Mouse (Mus musculus): Measurements from ENCODE around the gene 1700113H08Rik. TPM values are rescaled to one million over a fixed set of nuclear protein-coding genes. Genes with fewer than 3 reads are reported as not detected.

1700113H08Rik gene
- total RNA-seq, 2 experiments from 2014 or later: 0.40 to 0.69 TPM

DNA sequence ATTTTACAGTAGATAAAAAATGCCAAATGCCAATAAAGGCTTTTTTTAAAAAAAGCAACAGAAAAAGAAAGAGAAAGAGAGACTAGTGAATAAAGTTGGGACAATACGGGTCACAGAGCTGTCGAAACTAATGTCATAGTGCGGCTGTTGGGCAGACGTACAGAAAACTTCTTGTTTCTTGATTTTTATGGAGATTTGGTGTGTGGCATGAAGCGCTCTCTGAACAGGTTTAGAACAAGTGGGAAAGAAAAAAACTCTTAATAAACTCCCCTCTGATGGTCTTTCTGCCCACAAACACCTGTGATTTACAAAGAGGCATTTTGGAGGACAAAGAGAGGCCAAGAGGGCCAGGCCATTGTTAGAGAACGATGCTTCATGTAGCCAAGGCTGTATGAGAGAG lies 1.6 kb downstream of the 1700113H08Rik start:
- no peak for DNase-seq

DNA sequence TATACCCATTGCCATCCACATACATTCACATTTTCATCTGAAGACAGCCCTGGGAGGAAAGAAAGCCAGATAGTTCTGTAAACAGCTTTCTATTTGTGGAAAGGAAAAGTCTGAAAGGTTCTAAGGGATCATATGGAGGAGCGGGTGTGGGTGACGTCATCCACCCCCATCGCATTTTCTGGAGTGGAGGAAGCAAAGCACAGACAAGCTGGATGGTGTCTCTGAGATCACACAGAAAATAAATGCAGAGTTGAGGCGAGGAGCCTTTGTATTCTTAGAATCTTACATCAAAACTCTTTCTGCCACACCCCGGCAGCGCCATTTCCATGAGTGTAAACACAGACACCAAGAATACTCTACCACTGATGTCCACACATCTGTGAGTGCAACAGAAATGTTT lies 26.4 kb downstream of the 1700113H08Rik start:
- no peak for DNase-seq

DNA sequence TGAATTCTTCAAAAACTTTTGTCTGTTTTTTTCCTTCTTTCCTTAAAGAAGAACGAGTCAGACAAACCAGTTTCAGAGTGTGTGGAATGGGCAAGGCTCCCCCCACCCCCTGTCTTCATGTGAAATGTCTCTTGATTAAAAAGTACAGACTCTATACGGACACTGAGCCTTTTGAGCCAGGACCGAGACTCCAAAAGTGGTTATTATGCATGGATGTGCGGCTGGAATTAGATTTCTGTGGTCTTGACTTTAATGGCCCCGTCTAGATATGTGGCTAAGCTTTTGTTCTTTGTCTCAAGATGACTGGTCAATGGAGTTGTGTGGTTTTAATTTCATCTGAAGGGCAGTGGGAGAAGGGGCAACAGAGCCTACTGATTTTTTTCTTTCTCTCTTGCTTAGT lies 29.8 kb downstream of the 1700113H08Rik start:
- no peak for DNase-seq

DNA sequence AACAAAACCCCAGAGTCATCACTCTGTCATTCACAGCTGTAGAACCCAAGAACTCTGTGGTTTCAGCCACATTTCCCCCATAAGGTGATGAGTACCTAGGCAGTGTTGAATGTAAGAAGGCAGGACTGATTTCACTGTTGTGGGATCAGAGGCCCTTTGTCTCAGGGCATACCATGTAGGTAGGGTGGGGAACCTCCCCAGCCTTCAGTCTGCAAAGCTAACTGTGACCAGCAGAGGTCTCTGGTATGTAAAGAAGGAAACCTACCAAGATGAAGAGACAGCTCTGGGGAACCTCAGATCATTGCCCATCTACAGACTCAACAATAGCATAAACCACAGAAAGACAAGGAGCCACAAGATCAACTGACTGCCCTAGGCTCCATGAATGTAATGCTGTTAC lies 36.4 kb downstream of the 1700113H08Rik start:
- no peak for DNase-seq

DNA sequence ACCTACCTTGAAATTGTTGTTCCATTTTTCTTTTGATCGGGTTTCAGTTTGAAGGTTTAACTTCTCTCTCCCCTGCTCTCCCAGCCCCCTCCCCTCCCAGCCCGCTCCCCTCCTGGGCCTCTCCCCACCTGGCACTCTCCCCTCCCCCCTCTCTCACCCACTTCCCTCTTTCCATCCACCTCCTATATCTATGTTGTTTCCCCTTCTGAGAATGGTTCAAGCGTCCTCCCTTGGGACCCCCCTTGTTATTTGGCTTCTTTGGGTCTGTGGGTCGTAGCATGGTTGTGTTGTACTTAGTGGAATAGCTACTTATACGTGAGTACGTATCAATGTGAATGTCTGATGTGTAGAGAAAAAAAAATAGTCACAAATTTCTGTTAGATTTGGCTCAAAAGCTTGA lies 40.9 kb downstream of the 1700113H08Rik start:
- no peak for DNase-seq

DNA sequence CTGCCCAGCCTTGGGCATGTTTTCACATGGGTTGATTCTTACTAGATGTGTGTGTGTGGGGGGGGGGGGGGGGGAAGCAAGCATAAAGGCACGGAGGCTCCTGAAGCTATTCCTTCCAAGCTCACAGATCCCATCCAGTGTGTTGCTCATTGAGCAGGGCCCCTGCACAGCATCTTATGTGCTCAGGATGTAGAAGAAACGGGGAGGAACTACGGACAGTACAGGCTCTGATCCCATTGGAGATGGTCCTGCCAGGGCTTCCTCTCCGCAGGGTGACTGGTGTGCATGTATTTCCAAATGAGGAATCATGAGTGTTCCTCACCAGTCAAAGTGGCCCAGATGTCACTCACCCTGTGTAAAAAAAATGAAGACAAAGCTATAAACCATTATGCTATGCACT lies 42.8 kb downstream of the 1700113H08Rik start:
- DNase-seq: no peak

DNA sequence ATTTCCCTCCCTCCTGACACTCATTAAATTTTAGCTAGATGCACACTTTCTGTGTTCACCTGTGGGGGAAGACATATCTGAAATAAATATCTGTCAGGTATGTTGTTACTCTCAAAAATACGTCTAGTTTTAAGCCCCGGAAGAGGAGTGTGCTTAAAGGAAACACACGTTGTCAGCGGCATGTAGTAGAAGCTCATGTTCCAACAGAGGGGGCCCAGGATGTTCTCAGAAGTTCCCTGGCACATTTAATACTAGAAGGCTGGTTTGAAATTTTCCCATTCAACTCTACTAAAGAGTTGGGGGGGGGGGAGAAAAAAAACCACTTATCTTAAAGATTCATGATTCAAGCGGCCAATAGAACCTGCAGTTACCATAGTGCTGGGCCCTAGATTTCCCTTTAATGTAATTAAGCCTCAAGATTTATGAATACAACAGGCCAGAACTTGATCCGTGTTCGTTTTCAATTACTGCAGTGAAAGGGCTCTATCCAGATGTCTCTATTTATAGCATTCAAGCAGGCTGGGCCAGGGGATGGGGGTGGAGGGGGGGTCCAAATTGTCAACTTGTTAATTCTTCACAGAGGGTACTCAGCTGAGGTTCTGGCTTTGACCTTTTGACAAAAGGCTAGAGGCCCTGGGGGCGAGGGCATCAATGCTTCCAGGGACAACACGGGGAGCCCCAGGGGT lies 43.6 kb downstream of the 1700113H08Rik start:
- no peak for DNase-seq

DNA sequence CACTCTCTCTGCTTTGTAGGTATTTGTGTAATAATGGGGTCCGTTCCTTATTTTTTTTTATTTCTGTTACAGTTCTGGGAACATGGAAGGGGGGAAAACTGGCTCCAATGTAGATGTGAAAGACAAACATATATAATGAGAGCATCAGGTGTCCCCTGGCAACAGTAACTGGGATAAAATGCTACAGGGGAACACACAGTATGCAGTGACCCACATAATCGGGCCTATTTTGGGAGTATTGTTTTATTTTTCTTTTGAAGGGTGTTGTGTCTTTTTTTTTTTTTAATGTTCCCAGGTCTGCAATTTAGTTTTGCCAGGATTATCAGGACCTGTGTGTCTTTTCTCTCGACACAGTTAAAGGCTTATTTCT lies 44.1 kb downstream of the 1700113H08Rik start:
- DNase-seq: no peak

DNA sequence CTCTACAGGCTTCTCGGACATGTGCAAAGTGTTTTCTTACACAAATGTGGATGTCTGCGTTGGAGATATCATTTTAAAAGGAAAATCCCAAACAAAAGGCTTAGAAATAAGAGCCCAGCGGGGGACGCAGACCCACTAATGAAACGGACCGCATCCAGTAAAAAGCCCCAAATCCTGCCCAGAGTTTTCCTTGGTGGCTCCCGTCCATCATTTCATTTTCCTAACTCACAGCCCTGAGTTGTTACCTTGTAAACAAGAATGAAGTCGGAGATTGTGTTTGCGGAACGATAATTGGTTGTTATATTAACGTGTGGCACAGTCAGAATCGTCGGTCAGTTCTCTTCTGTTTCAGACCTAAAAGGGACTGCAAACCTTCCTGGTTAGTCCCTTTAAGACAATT lies 44.6 kb downstream of the 1700113H08Rik start:
- DNase-seq: no peak

DNA sequence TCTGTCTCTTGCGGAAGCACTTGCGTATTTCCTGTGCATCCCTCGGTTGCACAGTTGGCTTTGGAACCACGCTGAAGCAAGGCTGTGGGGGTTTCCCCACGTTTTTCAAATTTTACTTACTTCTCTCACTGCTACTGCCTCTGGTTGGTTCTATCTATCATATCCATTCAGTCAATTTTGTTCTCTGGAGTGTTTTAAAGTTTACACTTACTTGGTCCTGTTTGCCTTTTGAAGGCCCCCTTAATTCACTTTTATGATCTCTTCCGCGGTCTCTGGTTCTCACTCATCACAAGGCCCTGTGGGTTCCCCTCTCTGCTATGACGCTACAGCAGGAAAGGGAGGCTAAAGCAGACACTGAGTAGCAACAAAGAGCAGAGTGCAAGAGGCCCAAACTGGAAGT lies 45.4 kb downstream of the 1700113H08Rik start:
- DNase-seq: no peak

DNA sequence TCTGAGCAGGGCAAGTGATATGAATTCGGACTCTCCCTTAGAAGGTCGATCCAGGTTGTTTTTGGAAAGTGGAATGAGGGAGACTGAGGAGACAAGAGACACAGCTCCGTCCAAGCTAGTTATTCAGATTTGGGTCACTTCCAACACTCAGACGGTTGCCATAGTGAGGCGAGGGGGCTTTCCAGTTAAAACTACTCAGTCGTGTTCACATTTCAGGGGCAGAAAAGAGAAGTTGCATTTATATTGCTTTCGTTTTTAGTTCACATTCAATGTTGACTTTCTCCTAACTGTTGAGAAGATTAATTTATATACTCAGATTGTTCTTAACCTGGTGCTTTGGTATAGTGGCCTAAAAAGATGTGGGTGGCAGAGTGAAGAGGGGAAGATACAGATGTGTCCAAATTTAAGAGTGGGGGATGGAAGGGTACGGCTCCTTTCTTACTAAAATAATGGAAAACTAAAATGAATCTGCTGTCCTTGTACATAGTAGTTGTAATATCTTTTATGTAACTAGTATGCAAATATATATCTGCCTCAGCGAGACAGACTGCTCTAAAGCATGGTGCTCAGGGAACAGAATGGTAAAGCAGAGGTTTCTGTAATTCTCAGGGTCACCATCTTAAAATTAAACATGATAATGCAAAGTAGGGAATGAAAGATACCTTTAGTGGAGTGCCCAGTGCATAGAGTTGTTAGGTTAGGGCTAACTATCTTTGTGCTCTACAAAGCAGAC lies 49.9 kb downstream of the 1700113H08Rik start:
- no peak for DNase-seq

DNA sequence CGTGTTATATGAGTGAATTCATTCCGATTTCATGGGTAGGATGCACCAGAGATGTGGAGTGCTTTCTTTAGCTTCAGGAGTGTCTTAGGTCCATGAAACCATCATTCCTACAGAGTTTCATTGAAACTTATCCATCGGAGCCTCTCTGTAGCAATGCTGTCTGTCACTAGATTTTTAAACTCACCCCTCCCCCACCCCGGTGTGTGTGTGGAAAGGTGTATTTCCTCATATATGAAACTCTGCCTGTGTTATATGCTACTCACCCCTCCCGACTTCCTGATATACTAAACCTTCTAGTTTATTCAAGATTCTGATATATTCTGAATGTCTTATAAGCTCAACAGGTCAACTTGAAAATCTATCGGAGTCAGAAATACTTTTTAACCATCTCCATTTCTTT lies 50.5 kb downstream of the 1700113H08Rik start:
- no peak for DNase-seq

DNA sequence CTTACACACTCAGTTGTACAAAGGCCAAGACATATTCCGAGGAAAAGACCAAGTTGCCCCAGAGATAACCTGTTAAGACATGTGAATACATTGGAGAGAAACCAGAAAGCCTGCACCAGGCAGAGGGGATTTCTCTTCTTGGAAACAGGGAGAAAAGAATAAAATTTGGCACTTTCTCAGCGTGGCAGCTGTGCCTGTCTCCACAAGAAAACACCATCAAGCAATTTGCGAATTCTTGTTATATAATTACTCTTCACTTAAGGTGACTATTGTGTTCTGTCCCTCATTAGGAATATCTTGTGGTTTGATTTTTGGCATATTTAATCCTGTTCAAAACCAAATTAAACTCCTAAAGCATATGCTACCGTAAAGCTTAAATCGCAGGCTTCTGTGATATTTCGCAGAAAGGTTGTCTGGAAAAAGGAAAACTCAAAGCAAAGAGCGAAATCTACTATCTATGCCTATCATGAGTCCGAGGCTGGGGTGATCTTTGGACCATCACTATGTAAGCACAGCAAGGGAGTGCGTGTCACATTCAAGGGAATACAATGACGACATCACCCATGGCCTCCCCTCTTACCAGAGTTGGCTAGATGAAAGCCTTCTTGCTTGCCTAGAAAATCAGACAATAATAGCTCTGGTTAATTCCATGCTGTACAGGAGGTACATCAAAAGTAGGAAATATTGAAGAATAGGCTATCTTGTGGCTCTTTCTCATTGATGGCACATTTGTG lies 51.4 kb downstream of the 1700113H08Rik start:
- DNase-seq: no peak

DNA sequence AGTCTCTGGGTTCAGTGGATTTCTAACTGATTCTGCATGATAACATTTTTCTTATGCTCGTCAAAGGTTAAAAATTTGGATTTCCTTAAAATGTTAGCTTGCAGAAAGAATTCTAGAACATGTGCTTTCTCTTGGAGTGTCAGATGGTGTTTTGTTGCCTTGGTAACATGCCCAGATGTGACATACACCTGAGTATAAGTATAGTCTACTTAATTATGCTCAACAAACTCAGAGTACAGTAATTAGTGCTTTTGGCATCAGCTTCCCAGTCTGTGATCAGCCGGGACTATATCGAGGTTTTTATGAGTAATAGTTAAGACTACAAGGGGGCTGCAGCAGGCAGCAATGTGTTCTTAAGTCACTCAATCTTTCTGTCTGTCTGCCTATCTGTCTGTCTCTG lies 53.1 kb downstream of the 1700113H08Rik start:
- DNase-seq: no peak

DNA sequence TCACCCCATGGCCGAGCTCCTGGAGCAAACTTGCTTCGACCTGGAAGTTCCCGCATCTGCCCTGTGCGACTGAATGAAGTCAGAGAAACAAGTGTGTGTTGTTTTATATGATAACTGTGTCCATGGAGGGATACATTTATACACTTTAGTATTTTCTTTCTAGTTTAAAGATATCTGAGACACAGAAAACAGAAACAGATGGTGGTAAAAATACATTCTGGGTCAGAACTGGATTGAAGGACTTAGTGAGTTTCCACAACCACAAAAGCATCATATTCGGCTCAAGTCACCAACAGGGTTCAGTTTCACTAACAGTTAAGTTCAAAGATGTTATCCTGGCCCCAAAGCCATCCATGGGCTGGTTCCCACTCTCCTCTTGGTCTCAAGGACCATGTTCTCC lies 67.2 kb downstream of the 1700113H08Rik start:
- DNase-seq: no peak

DNA sequence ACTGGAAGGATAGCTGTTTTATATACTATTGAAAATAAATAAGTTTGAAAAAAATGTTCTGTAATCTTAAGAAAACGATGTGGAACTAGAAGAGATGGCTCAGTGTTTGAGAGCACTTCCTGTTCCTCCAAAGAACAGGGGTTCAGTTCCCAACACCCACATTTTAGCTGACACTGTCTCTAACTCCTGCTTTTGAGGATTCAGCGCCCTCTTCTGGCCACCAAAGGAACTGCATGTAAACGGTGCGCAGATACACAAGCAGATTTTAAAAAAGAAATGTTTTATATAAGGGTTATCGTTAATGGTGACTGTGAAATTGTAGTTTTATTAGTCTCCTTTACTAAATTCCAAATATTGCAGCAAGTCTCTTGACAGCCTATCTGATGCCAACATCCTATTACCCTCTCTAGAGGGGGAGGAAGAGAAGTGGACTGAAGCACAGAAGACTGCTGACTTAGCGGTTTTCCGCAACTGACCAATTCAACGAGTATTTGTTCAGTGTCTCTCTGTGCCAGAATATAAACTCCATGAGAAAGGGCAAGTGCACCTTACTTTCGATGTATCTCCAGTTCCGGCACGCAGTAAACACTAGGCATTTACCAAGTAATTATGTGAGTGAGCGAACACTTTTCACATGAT lies 68.5 kb downstream of the 1700113H08Rik start:
- DNase-seq: no peak

DNA sequence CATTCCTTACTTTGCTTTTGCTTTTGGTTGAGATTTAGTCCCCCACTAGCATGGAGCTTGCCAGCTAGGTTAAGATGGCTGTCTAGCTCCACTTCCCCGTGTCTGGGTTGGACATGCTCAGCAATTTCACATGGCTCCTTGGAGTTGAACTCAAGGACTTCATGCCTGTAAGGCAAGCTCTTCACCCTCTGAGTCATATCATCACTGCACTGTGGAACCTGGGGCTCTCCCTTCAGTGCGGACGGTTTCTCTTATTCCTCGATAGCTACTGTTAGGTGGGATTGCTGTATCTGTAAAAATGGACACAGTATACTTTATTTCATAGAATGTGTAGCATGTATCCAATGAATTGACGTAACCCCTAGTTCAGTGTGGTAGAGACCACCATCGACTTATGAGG lies 93.2 kb downstream of the 1700113H08Rik start:
- DNase-seq: no peak

DNA sequence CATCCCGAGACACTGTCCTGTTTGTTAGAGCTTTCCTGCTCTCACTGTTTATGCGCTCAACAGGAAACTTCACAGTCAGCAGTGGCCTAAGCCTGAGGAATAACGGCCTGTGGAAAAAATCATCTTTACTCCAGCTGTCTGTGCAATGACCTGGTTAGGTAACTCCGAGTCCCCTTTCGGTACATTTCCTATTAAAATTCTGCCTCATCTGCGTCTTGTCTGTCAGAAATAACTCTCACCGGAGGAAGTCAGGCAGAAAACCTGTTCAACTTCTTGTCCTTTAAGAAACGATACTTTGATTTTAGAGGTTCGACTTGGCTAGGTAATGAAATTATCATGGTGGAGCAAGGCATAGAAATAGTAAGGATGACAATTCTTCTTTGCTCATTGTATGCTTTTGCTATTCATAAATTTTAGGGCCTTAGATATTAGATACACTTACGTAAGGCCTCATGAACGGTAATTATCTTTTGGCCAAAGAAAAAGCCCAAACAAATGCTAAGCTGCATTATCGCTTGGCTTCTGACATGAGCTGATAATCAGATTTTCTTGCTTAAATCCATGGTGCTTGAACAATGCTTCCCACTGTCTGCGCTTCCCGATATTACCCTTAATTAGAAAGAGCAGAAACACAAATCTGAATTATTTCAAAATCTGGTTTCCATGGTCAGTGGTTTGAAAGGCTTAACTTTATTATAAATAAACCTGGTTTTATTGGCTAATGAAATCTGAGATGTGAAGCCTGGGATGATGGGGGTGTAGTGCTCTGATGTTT lies 96.1 kb downstream of the 1700113H08Rik start:
- no peak for DNase-seq

DNA sequence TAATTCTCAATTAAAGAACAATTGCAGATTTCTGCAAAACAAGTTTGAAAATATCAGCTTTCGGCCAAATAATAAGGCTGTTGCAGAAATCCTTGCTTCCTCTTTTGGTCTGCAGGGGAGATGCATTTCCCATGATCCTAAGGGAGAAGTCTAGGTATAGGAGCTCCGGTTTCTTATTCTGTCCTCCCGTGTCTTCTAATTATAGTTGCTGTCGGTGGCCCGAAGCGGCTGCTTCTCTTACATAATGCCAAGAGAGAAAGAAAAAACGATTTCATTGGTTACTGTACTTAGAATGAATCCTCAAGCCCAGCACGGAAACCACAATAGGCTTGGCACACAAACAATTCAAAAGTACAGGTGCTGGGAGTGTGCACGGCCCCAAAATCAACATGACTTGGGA lies 101.9 kb downstream of the 1700113H08Rik start:
- no peak for DNase-seq

DNA sequence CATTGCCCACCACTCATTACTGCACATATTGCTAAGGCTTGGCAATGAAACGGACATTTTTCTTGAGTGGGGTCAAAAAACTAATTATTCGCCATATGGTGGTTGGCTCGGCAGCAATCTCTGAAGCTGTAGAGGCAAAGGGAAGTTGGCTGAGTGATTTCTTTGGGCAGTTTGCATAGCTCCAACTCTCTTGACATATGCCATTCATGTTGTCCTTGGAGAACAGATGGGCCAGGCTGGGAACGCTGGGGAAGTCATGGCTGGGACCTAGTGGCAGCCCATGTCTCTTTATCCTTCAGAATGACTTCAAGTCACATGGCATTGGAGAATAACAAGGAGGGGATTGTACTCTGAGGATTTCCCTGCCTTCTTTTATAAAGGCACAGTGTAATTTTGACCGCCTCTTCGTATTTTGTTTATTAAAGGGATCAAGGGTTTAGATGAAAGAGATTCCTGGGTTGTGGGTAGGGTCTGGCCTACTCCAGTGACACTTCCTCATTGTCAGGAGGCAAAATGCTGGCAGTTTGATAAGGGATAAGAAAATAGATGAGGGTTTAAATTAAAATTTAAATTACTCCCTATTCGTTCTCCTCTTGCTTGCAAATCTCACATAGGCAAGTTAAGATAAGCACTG lies 138.4 kb downstream of the 1700113H08Rik start:
- no peak for DNase-seq

DNA sequence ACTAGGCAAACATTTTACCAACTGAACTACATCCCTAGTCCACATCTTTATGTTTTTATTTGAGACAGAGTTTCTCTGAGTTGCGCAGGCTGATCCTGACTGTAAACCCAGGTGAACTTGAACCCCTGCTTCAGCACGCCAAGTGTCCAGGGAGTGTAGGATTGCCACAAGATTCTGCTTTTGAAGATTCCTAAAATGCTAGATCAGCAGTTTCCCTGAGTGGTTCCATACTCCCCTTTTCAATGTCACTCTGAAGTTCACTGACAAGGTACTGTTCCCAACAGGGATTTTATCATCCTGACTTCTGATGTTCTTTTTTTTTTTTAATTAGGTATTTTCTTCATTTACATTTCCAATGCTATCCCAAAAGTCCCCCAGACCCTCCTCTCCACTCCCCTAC lies 140.9 kb downstream of the 1700113H08Rik start:
- no peak for DNase-seq

DNA sequence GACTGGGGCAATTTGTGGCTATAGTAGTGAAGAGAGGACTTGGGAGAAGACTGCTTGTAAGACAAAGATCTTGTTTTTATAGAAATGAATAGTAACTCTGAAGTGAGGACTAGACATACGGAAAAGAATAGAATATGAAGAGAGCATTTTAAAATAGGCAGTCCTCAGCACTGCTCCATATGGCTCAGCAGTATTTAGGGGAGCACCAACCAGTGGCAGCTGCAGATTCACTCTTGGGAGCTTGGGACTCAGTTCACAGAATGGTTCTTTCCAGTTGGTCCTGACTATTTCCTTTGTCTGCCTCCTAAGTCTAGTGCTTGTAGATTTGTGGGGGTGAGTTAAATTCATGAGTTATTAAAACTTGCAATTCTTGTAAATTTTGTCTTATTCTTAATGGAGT lies 151.6 kb downstream of the 1700113H08Rik start:
- DNase-seq: no peak
